Mouse (Mus musculus) fat pad, adult 2 months (tissue): ENCODE measurements around the gene Isg20l2.
A peak's percentile ranks its signal among the peaks of the same experiment; 100 is the strongest.
"Not testable (repeated sequence)": the region's sequence is repeated elsewhere in the genome, so short reads cannot be mapped to it uniquely, and the experiment has no call there.

Source experiments
- DNase-seq: peaks from one replicate; pipeline ENCODE4 v3.0.0-alpha.2; 2011; ENCODE audit warnings: low read depth, low spot score; ENCODE audit errors: extremely low read depth

Gene Isg20l2

DNA sequence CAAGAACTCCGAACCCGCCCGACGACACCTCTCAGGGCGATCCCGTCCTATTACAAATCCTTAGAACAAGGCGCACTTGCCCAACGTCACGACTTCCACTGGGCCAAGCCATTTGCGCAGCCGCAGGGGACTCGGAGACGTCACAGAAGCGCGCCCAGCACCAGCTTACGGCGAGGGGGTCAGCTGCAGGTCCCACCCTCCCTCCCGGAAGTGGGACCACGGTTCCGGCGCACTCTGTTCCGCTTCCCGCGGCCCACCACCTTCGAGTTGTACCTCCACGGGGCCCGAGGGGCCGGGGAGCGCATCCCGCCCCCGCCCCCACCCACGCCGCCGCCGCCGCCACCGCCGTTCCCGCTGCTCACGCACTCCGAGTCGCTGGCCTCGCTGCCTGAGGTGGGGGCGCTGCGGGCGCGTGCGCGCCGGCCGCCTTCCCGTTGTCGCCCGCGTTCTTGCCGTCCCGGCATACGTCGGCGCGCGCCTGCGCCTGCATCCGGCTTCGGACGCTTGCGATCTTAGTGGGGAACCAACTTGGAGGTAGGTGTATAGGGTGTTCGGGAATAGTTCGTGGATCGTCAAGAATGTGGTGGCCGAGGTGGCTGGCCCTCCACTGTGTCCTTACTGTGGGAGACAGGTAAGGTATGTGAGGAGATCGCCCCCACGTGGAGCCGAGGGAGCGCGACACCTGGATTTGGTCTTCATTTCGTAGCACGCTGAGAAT, at the start of gene Isg20l2, which contains the start of gene Rrnad1:
TSS of gene Isg20l2 (plus strand) at position 237 of the 718 bp plus-strand sequence.
TSS of gene Rrnad1 (minus strand) at position 640 of the 718 bp plus-strand sequence.
- DNase-seq = peak; percentile 59

DNA sequence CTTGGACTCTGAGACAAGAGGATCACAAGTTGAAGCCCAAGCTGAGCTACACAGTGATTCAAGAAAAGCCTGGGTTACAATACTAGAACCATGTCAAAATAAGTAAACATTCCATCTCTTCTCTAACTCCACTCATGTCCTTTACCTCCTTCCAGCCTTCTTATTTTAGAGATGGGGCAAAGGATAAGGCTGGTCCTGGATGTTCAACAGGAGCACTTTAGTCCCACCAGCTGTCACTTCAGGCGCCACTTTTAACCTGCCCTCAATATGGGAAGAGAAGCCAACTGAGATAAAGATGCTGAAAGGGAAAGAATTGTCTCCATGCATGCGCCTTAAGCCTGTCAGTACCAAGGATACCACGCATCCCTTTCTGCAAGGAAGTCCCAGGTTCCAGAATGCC, 45.8 kb upstream of the Isg20l2 start:
- no peak for DNase-seq

DNA sequence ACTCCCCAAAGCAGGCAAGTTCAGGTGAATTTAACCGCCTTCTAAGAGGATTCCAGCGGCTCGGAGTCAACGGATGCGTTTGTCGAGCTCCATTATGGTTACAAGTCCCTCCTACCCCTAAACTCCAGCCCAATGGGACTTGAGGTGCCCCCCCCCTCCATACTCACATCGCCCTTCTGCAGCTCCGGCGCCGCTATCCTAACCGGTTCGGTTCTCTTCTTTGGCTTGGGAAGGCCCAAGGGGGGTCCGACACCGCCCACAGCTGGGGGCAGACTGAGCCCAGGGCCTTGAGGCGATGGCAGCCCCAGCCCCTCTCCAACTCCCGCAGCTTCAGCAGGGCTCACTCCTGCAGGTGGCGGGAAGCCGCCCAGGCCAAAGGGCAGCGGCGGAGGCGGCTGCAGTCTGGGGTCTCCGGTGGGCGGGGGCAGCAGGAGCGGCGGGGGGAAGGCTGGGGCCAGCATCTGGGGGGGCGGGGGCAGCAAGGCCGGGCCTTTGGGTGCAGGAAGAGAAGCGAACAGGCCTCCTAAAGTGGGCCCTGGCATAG, 45.3 kb upstream of the Isg20l2 start:
- DNase-seq = no peak

DNA sequence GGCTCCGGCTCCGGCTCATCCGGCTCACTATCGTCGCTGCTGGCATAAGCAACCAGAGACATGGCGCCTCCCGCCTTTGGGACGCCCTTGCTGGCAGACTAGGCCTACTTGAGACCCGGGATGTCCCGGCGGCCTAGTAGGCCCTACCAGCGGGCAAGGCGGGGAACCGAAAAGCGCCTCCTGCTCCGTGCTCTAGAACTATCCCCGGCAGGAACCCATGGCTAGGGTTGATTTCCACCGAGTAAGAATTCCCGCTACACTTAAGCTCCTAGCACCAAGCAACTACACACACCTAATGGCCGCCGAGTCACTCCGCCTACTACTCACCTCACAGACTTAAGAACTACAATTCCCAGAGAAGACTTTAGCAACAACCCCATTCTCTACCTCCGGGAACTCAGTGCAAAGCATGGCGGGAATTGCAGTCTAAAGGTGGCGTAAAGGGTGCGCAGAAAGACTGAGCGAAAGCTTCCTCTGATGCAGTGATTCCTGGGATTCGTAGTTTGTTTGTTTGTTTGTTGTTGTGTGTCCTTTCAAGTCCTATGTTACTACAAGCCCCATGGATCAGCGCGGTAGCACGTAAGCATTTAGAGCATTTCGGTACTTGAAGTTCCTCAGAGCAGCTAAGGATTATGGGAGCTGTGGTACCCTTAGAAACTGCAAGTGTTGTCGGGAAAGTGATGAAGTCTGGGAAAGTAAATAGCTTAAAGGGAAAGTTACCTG, 44.7 kb upstream of the Isg20l2 start, which contains the start of gene Prcc:
TSS of gene Prcc (minus strand) at position 328 of the 723 bp plus-strand sequence.
- DNase-seq = peak; percentile 100

DNA sequence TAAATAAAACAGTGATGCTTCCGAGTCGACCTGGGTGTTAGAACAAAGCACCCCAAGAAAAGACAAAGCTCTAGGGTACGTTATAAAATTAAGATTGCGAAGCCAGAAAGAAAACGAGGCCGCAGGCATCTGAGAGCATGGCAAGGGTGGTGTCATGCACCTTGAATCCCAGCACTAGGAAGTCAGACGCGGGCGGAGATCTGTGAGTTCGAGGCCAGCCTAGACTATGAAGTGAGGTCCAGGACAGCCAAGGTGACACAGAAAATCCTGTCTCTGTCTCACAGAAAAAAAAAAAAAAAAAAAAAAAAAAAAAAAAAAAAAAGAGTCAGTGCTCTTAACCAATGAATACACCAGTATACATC, 44.1 kb upstream of the Isg20l2 start:
- DNase-seq = no peak

DNA sequence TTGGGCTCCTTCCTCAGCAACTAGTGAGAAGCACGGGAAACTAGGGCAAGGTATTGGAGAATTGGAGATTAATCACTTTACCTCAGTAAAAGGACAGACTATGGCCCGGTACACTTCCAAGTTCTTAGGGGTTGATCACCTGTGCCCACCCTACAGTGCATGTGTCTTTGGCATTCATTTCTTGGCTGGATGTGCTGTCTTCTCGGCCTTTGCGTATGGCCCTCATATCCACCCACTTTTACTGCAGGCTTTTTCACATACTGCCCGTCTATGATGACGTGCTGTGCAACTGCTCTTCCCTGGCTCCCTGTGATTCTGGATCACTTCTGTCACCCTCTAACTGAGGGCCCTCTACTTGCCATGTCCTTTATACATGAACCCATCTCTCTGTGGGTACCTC, 43.7 kb upstream of the Isg20l2 start:
- DNase-seq = no peak

DNA sequence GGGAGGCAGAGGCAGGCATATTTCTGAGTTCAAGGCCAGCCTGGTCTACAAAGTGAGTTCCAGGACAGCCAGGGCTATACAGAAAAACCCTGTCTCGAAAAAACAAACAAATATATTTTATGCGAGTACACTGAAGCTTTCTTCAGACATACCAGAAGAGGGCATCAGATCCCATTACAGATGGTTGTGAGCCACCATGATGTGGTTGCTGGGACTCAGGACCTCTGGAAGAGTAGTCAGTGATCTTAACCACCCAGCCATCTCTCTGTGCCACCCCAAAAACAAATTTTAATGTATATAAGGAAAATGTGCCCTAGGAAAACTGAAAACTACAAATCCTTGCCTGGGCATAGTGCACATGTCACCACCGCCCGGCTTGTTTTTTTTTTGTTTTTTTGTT, 42.7 kb upstream of the Isg20l2 start:
- DNase-seq = not testable (repeated sequence)

DNA sequence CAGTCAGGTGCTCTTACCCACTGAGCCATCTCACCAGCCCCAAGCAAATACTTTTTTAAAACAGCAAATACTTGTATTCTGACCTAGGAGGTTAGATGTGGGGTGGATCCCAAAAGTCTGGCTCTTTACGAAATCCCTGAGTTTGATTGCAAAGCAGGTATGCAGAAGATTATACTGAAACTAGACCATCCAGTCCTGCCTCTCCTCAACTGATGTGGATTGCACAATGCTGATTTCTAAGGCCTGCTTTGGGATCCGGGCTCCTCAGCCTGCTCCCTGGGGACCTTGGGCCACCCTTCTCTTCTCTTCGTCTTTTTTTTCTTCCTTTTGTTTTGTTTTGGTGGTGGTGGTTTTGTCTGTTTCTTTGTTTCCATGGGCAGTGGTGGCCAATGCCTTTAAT, 38.6 kb upstream of the Isg20l2 start:
- DNase-seq = peak; percentile 64

DNA sequence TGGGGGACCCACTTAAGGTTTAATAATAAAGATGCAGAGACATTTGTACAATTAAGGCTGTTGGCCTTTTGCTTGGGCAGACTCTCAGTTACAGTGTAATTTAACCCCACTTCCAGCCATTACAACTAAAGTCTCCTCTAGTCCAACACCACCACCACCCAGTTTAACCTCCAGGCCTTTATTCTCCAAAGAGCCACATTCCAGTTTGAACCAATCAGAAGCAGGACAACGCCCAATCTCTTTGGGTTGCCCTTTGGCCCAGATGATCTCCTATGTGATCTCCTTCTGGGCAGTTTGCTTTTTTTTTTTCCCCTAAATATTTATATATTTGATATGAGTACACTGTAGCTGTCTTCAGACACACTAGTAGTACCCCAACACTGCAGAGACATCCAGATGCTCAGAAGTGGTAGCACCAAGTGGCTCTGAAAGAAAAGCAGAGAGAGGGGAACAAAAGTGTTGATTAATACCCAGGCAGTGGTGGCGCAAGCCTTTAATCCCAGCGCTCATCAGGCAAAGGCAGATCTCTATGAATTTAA, 36.7 kb upstream of the Isg20l2 start:
- no peak for DNase-seq

DNA sequence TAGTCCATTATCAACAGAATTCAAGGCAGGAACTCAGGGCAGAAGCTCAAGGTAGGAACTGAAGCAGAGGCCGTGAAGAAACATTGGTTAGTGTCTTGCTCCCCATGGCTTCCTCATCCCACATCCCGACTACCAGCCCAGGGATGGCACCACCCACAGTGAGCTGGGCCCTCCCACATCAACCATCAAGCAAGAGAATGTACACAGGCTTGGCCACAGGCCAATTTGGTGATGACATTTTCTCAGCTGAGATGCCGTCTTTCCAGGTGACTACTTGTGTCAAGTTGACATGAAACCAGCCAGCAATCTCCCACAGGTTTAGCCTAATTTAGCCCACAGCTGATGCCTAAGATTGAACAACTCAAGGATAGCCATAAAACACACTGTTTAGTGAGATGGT, 30.8 kb upstream of the Isg20l2 start:
- no peak for DNase-seq

DNA sequence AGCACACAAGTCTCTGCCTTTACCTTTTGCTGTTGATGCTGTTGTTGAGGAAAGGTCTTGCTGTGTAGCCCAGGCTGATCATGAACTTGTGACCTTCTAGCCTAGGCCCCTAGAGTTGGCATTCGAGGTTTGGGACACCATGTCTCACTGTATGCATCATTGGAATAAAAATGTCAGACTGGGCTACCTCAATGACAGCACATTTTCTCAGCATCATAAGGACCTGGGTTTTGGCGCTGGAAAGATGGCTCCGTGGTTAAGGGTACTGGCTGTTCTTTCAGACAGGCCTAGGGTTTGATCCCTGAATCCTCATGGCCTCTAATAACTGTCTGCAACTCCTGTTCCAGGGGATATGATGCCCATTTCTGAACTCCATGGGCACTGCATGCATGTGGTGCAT, 30.3 kb upstream of the Isg20l2 start:
- DNase-seq = no peak

DNA sequence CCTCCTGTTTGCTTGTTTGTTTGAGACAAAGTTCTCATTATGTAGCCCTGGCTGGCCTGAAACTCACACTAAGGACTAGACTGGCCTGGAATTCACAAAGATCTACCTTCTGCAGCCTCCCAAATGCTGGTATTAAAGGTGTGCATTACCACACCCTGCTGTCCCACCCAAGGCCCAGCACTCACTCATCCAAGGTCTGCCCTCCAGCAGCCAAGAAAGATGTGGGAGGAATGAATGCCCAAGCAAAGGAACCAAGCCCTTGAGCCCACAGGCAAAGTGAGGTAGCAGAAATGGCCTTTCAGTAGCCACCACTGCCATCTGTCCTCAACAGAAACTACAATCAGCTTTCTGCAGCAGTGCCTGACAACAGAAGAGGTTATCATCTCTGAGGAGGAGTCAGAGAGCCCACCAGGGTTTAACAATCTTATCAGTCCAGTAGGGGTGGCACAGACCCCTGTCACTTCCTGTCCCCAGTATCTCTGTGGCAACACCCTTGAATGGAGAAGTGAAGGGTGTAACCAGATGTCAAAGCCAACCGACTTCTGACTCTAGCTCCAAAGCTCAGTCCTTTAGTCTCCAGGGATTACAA, 29.0 kb upstream of the Isg20l2 start:
- no peak for DNase-seq

DNA sequence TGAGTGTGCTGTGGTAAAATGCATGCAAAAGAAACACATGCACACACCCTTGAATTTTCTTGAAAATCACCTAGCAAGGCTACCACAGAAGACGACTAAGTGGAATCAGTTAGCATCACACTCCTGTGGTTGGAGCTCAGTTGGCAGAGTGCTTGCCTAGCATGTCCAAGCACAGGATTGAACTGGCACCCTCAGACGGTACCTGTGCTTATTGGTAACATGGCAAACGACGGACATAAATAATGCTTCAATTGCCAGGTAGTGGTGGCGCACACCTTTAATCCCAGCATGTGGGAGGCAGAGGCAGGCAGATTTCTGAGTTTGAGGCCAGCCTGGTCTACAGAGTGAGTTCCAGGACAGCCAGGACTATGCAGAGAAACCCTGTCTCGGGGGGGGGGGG, 28.2 kb upstream of the Isg20l2 start:
- DNase-seq = not testable (repeated sequence)

DNA sequence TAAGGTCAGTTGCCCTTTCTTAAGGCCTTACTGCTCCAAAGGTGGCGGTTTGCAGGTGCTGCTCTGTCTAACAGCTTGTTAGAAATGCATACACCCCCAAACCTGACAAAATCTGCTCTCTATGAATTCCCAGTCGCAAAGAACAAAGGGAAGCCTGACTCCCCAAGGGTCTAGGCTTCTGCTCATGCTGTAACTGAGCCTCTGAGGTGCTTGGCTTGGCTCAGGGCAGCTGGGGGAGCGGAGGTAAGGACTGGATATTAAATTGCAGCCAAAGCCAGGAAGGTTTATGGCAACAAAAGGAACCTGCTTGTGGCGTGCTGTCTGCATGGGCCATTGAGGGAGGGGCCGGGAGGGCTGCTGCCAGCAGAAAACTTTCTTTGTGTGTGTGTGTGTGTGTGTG, 26.3 kb upstream of the Isg20l2 start:
- DNase-seq = no peak

DNA sequence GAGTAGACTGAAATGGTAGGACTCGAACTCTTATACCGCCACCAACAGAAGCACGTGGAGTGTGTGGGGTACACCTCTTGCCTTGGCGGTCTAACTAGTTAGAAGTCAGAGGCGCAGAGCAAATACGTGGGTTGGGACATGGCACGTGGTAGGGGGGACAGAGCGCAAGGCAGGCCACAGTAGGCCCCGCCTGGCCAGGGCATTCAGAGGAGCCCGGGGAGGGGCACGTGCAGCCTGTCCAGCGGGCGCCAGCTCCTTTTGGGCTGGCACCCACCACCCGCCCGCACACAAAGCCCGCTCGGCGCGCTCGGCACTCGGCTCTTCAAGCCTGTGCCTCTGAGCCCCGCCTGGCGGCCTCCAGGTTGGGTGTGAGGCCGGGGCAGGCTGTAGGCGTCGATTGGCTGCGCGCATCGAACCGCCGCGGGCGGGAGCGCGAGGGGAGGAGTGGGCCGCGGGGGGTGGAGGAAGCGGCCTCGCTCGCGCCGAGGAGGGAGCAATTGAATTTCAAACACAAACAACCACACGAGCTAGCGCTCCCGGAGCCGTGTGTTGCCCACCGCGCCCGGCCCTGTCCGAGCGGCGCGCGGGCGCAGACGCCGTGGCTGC, 24.1 kb upstream of the Isg20l2 start, which contains the start of gene Hdgf:
TSS of gene Hdgf (plus strand) at position 442 of the 606 bp plus-strand sequence.
- DNase-seq = no peak

DNA sequence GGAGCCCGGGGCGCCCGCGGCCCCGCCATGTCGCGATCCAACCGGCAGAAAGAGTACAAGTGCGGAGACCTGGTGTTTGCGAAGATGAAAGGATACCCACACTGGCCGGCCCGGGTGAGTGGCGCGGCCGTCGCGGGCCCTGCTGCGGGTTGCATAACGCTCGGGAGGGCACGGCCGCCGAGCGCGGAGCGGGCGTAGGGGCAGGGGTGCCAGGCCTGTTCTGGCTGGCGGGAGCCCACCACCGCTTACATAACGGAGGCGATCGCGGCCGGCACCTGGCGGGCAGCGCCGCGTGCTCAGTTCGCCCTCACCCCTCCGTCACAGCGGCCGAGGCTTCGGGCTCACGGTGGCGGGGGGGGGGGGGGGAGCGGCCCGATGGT, 23.5 kb upstream of the Isg20l2 start:
- DNase-seq = no peak

DNA sequence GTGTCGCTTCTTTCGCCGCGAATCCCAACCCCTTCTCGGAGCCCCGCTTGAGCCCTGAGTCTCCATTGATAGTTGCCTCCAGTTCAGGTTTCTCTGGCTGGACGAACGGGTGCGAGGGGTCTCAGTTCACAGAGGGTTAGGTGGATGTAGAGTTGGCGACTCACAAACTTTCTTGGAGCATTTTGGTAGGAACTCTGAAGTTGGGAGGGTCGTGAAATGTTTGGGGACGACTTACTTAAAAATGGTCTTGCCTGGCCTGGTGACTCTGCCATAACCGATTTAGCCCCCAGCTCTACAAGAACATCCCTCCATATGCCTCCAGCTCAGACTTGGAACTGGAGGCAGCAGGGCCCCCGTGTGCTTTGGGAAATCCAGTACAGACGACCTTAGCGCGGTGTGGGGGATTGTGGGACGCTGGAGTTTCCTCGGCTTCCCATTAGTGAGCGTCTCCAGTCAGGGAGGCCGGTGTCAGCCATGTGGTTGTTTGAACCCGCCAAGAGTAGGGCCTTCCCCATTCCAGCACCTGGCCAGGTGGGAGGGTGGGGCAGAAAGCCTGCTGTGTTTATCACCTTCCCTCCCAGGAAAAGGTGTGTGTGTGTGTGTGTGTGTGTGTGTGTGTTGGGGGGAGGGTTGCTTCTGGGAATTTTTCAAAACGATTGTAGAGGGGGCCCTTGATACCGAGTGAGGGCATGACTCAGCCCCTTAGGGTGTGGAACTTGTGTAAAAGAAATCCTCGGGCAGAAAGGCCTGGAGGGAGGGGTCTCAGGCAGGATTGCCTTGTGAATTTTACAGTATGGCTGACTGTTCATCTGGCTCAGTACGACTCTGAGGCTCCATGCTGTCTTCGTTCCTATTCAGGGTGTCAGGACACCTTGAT, 22.9 kb upstream of the Isg20l2 start:
- no peak for DNase-seq

DNA sequence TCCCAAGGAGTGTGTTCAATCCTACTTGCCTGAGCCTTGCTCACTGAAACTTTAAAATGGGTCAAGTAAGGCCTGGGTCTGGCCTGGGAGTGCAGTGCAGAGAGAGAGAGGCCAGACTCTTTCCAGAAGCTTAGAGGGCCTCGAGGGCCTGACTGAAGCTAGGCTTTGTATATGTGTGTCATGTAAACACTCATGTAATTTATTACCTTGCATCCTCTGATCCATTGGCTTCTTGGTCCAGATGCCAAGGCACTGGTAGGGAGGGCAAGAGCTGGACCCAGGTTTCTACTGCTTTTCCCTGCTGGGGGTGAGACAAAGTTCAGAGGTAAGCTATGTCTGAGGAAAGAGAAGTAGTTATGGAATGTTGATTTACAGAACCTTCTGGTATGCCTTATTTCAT, 22.2 kb upstream of the Isg20l2 start:
- DNase-seq = no peak

DNA sequence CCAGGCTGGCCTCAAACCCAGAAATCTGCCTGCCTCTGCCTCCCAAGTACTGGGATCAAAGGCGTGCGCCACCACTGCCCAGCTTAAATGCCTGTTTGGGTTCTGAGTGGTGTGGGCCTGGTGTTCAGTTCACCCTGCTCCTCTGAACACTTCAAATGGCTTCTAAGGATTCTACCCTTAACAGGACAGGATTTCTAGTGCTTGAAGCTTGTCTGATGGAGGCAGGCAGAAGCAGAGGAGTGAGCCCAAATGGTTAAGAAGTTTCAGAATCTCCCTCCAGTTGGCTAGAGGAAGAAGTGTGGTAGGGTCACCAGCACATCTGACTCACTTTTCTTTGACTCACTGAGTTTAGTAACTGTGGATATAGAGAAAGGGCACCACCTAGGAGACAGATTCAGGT, 20.7 kb upstream of the Isg20l2 start:
- DNase-seq = no peak

DNA sequence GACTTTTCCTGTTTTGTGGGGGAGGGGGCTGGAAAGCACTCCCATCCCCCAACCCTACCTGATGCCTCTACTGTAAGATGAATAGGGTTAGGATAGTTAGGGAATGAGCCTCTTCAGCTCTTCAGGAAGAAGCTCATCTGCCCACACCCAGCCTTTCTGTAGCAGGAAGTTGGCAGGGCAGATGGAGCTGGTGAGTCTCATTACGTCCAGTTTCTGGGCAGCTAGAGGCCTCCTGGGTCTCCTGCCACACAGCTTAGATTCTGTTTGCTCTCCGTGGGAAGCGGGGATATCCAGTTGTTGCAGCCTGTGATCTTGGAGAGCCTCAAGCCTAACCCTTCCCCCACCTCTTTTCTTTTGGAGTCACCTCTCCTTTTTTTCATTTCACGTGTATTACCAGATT, 20.2 kb upstream of the Isg20l2 start:
- no peak for DNase-seq
